Mouse (Mus musculus): ENCODE data around the gene Lrch1. TPM values are rescaled to one million over a fixed set of nuclear protein-coding genes. Genes with fewer than 3 reads are reported as not detected.

Lrch1 gene
- polyA plus RNA-seq, 1 experiment from 2014 or later: 20.8 TPM

- H3K36me3 ChIP-seq: peaks cover 15% of the 10 kb centered on the region
- H3K9me3 ChIP-seq (replicated peaks): no peaks in the 10 kb centered on the region
- no peaks in the 10 kb centered on the region for H3K27me3 ChIP-seq
- peak overlapping the region; percentile 83 for H3K4me2 ChIP-seq
- peak overlapping the region; percentile 95 for H3K27ac ChIP-seq
- peak overlapping the region; percentile 82 for H3K9ac ChIP-seq
- peak overlapping the region; percentile 85 for H3K4me3 ChIP-seq (replicated peaks)
- H3K4me1 ChIP-seq: peaks cover 51% of the 10 kb centered on the region
- WGBS: 61% methylated on average over 11 of the region's 11 CpGs
- ATAC-seq (replicated peaks; ENCODE audit: low FRiP score): no peak
These were observed 2.1 kb downstream of the Lrch1 start for GRCm38 (mm10) chr14:74945266-74946215.

- Histone ChIP-seq H3K36me3 (peaks cover 16% of the 10 kb centered on the region), H3K4me3 (replicated peaks) (no peak overlapping the region), H3K27me3 (no peaks in the 10 kb centered on the region), H3K9me3 (replicated peaks) (no peaks in the 10 kb centered on the region), H3K9ac (no peak overlapping the region), H3K4me1 (peaks cover 58% of the 10 kb centered on the region), H3K4me2 (0 out of 2 replicates have a peak overlapping the region, but pooled peaks have one; percentile 83), H3K27ac (no peak overlapping the region)
- no peak for ATAC-seq (replicated peaks; ENCODE audit: low FRiP score)
- WGBS: 79% methylated on average over 7 of the region's 7 CpGs
These were observed 3.4 kb downstream of the Lrch1 start for GRCm38 (mm10) chr14:74944128-74944755.

DNA sequence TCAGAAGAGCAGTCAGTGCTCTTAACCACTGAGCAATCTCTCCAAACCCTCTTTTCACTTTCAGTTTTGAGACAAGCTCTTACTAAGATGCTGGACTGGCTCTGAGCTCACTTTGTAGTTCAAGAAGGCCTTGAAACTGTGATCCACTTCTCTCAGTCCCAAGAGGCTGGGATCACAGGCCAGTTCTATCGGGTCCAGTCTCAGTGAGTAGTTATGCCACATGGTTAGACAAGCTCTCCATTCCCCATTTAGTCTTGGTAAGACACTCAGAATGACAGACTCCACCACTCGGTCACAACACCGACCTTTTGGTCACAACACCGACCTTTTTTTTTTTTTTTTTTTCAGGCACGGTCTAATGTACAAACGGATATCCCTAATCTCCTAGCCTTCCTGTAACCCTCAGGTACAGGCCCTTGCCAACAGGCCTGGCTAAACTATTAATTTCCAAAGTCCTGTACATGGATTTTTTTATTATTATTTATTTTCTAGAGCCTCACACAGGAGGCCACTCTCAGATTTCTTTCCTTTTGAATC is 4.0 kb downstream of the Lrch1 start:
- no peak overlapping the region for H3K4me2 ChIP-seq
- no peak overlapping the region for H3K9ac ChIP-seq
- H3K36me3 ChIP-seq: peaks cover 16% of the 10 kb centered on the region
- H3K27me3 ChIP-seq: no peaks in the 10 kb centered on the region
- no peak for ATAC-seq (replicated peaks; ENCODE audit: low FRiP score)
- no peak overlapping the region for H3K27ac ChIP-seq
- no peak overlapping the region for H3K4me3 ChIP-seq (replicated peaks)
- WGBS: 74% methylated on average over 6 of the region's 6 CpGs
- H3K9me3 ChIP-seq (replicated peaks): no peaks in the 10 kb centered on the region
- peaks cover 59% of the 10 kb centered on the region for H3K4me1 ChIP-seq

DNA sequence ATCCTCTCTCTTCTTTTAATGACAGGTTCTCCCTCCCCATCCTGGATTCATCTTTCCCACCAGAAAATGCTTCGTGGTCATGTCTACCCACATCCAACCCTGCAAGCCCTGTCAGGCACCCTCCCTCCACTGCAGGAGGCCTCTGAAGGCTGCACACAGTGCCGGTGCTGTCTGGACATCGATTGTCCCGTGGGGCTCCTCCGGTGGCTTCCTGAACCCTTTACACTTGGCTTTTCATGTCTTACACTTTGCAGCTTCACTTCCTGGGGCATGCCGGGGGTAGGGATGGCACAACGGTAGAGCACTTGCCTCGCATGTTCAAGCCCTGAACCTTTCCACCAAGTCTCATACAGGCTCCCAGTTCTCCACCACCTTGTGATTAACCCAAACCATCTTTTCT is 4.7 kb downstream of the Lrch1 start:
- no peak overlapping the region for H3K27ac ChIP-seq
- ATAC-seq (replicated peaks; ENCODE audit: low FRiP score): no peak
- H3K4me2 ChIP-seq: no peak overlapping the region
- H3K36me3 ChIP-seq: peaks cover 16% of the 10 kb centered on the region
- no peaks in the 10 kb centered on the region for H3K9me3 ChIP-seq (replicated peaks)
- no peaks in the 10 kb centered on the region for H3K27me3 ChIP-seq
- no peak overlapping the region for H3K9ac ChIP-seq
- H3K4me3 ChIP-seq (replicated peaks): no peak overlapping the region
- 72% methylated on average over 8 of the region's 8 CpGs for WGBS
- peaks cover 53% of the 10 kb centered on the region for H3K4me1 ChIP-seq

DNA sequence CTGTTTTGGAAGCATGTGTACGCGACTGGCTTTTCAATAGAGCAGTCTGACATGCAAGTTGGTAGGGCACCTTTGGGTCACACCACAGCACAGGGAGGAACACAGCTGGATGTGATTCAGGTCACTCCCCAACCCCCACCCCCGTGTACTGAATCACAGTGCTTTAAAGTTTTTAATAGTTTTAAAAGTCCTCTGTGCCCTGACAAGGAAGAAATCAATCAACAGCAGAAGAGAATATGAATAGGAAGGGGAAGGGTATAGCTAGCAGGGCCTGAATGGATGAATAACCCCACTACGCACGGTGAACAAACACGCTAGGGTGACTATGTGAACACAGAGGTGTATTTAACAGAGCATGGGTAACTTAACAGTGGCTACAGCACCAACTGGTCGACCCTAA is 6.1 kb downstream of the Lrch1 start:
- Histone ChIP-seq H3K9ac (no peak overlapping the region), H3K4me3 (replicated peaks) (no peak overlapping the region), H3K9me3 (replicated peaks) (no peaks in the 10 kb centered on the region), H3K36me3 (peaks cover 16% of the 10 kb centered on the region), H3K27me3 (no peaks in the 10 kb centered on the region), H3K4me2 (no peak overlapping the region), H3K27ac (0 out of 2 replicates have a peak overlapping the region, but pooled peaks have one; percentile 27), H3K4me1 (peaks cover 51% of the 10 kb centered on the region)
- ATAC-seq (replicated peaks; ENCODE audit: low FRiP score): no peak
- 66% methylated on average over 7 of the region's 7 CpGs for WGBS

- H3K4me1 ChIP-seq: peaks cover 43% of the 10 kb centered on the region
- 86% methylated on average over 4 of the region's 4 CpGs for WGBS
- no peak overlapping the region for H3K4me2 ChIP-seq
- peaks cover 16% of the 10 kb centered on the region for H3K36me3 ChIP-seq
- no peak overlapping the region for H3K4me3 ChIP-seq (replicated peaks)
- no peak for ATAC-seq (replicated peaks; ENCODE audit: low FRiP score)
- H3K27me3 ChIP-seq: no peaks in the 10 kb centered on the region
- no peaks in the 10 kb centered on the region for H3K9me3 ChIP-seq (replicated peaks)
- no peak overlapping the region for H3K9ac ChIP-seq
- 0 out of 2 replicates have a peak overlapping the region, but pooled peaks have one; percentile 27 for H3K27ac ChIP-seq
These were observed 6.9 kb downstream of the Lrch1 start for GRCm38 (mm10) chr14:74940741-74941140.

DNA sequence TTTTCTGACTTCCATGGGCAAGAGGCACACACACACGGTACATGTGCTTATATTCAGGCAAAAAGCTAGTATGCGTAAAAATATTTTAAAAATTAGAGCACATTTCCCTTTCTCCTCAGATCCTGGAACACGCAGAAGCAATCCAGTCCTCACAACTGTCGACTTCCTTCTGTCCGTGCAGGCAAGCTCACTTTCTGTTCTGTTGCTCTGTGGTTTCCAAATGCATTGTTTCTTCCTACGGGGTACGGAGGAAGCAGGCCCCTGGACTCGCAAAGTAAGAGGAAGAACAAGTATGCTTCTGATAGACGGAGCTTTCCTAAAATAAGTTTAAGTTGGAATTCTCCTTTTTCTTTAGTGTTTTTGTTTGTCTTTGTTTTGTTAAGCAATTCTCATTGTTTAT is 8.3 kb downstream of the Lrch1 start:
- H3K36me3 ChIP-seq: peaks cover 16% of the 10 kb centered on the region
- H3K4me2 ChIP-seq: no peak overlapping the region
- peaks cover 32% of the 10 kb centered on the region for H3K4me1 ChIP-seq
- 82% methylated on average over 9 of the region's 9 CpGs for WGBS
- H3K4me3 ChIP-seq (replicated peaks): no peak overlapping the region
- H3K9me3 ChIP-seq (replicated peaks): no peaks in the 10 kb centered on the region
- no peak overlapping the region for H3K9ac ChIP-seq
- no peaks in the 10 kb centered on the region for H3K27me3 ChIP-seq
- H3K27ac ChIP-seq: 0 out of 2 replicates have a peak overlapping the region, but pooled peaks have one; percentile 24
- no peak for ATAC-seq (replicated peaks; ENCODE audit: low FRiP score)

DNA sequence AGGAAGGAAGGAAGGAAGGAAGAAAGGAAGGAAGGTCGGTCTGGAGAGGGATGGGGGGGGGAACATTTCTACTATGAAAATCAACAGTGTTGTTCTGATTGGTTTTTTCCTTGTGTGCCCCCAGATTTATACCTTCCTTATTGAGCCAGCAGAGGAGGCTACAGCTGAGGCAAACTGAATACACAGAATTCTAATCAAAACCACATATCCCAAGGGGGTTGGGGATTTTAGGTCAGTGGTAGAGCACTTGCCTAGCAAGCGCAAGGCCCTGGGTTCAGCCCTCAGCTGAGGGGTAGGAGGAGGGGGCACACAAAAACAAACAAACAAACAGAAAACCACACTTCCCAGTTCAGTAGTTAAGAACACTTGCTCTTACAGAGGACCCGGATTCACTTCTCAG is 8.8 kb downstream of the Lrch1 start:
- Histone ChIP-seq H3K4me3 (replicated peaks) (no peak overlapping the region), H3K9ac (no peak overlapping the region), H3K4me2 (no peak overlapping the region), H3K4me1 (peaks cover 30% of the 10 kb centered on the region), H3K27me3 (no peaks in the 10 kb centered on the region), H3K36me3 (peaks cover 16% of the 10 kb centered on the region), H3K27ac (0 out of 2 replicates have a peak overlapping the region, but pooled peaks have one; percentile 24), H3K9me3 (replicated peaks) (no peaks in the 10 kb centered on the region)
- WGBS: 87% methylated on average over 3 of the region's 3 CpGs
- ATAC-seq (replicated peaks; ENCODE audit: low FRiP score): no peak

GRCm38 (mm10) chr14:74936557-74937261 is 11.0 kb downstream of the Lrch1 start:
- Histone ChIP-seq H3K9ac (no peak overlapping the region), H3K27me3 (no peaks in the 10 kb centered on the region), H3K27ac (no peak overlapping the region), H3K36me3 (0 out of 2 replicates have a peak, but pooled peaks cover 18% of the 10 kb centered on the region), H3K9me3 (replicated peaks) (no peaks in the 10 kb centered on the region), H3K4me3 (replicated peaks) (no peak overlapping the region), H3K4me1 (peaks cover 20% of the 10 kb centered on the region), H3K4me2 (no peak overlapping the region)
- ATAC-seq (replicated peaks; ENCODE audit: low FRiP score): no peak
- WGBS: 88% methylated on average over 2 of the region's 2 CpGs

- no peak overlapping the region for H3K4me2 ChIP-seq
- no peaks in the 10 kb centered on the region for H3K9me3 ChIP-seq (replicated peaks)
- ATAC-seq (replicated peaks; ENCODE audit: low FRiP score): no peak
- no peak overlapping the region for H3K4me3 ChIP-seq (replicated peaks)
- 0 out of 2 replicates have a peak, but pooled peaks cover 8% of the 10 kb centered on the region for H3K36me3 ChIP-seq
- 96% methylated on average over 6 of the region's 6 CpGs for WGBS
- H3K27me3 ChIP-seq: no peaks in the 10 kb centered on the region
- H3K9ac ChIP-seq: no peak overlapping the region
- no peak overlapping the region for H3K27ac ChIP-seq
- peaks cover 14% of the 10 kb centered on the region for H3K4me1 ChIP-seq
These were observed 12.6 kb downstream of the Lrch1 start for GRCm38 (mm10) chr14:74935111-74935510.

GRCm38 (mm10) chr14:74933960-74934710 is 13.5 kb downstream of the Lrch1 start:
- 0 out of 2 replicates have a peak, but pooled peaks have one; percentile 31 for ATAC-seq (replicated peaks; ENCODE audit: low FRiP score)
- WGBS: 71% methylated on average over 14 of the region's 14 CpGs

More at GRCm38 (mm10) chr14:74933960-74934710, 13.5 kb downstream of the Lrch1 start:
- 0 out of 2 replicates have a peak, but pooled peaks cover 8% of the 10 kb centered on the region for H3K36me3 ChIP-seq
- peaks cover 9% of the 10 kb centered on the region for H3K4me1 ChIP-seq
- H3K27ac ChIP-seq: no peak overlapping the region; the same call in 1 of the 2 replicates
- no peak overlapping the region for H3K9ac ChIP-seq
- H3K27me3 ChIP-seq: no peaks in the 10 kb centered on the region
- no peaks in the 10 kb centered on the region for H3K9me3 ChIP-seq (replicated peaks)
- no peak overlapping the region for H3K4me3 ChIP-seq (replicated peaks)
- H3K4me2 ChIP-seq: no peak overlapping the region
